Mouse (Mus musculus) erythroblast, embryonic 14.5 days (primary cell): ENCODE measurements at regions not wholly inside any gene's neighbourhood (a gene's known extent, or its start where the extent isn't known, plus 50 kb on each side); places are given as distances from the start of the nearest gene placed in this dataset.

Experiments used
- GATA1 ChIP-seq: IDR thresholded peaks from 2 replicates; pipeline ENCODE4 v1.6.1; 2012; ENCODE audit warnings: low read length, inconsistent platforms, mixed read lengths
- TAL1 ChIP-seq: IDR thresholded peaks from 3 replicates; pipeline ENCODE4 v1.6.1; 2012; ENCODE audit warnings: low read length, inconsistent platforms, mixed read lengths

DNA sequence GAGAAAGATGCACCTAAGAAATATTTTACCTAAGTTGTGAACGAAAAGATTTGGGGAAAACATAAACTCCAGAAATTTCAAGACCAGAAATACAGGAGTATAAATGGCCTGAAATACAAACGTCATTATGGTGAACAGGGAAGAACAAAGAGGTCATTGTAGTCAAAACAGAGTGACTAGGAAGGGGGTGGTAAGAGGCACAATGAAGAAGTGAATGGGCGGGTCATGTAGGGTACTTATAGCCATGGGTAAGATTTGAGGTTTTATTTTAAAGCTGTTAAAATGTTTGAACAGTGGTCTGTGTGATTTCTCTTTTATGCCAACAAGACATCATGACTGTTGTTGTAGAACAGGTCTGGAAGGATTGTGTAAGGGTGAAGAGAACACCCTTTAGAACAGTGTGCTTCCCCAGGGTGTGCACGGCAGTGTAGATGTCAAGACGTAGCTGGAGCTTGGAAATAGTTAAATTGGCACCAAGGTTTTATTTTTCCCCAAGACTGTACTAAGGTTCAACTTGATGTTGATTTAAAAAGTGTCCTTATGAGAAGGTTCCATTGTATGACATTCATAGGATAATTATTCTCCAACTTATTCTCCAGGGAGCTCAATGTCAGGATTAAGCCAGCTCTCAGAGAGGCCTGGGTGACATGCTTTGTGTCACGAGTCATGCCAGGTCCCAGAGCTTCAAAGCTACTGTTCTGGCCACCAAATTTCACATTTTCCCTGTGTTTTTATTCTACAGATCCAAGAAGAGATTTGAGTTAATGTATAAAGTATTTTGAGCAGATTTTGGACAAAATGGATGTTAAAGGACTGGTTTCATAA, 255.6 kb downstream of the Ptprc start:
- TF ChIP-seq TAL1 = no peak
- no peak for TF ChIP-seq GATA1
